Mouse (Mus musculus) midbrain, postnatal 0 days (tissue): ENCODE data around the gene Fam170b. TPM values are rescaled to one million over a fixed set of nuclear protein-coding genes. Genes with fewer than 3 reads are reported as not detected.

ENCODE experiments used
- ATAC-seq: fragments of 200-750 bp; cut with Nextera tagmentation; 2 replicates; pipeline ENCODE4 v1.8.0; 2017; ENCODE audit warnings: moderate number of reproducible peaks, mild to moderate bottlenecking, moderate TSS enrichment, moderate library complexity; ENCODE audit not compliant: low FRiP score
- DNase-seq: peaks from one replicate; pipeline ENCODE4 v3.0.0-alpha.2; 2015; ENCODE audit warnings: low spot score
- H3K27ac ChIP-seq: fragments of 300-500 bp; sonication (generic); 2 replicates; pipeline ENCODE4 v1.5.1; 2014; ENCODE audit warnings: low read depth, mild to moderate bottlenecking, low read length, mixed read lengths
- H3K27me3 ChIP-seq: fragments of 300-500 bp; sonication (generic); 2 replicates; pipeline ENCODE4 v1.6.1; 2014; ENCODE audit warnings: low read length, control low read depth, mixed read lengths; ENCODE audit not compliant: insufficient read depth
- H3K36me3 ChIP-seq: fragments of 300-500 bp; sonication (generic); 2 replicates; pipeline ENCODE4 v1.6.1; 2014; ENCODE audit warnings: low read length, control low read depth, mixed read lengths; ENCODE audit not compliant: insufficient read depth
- H3K4me1 ChIP-seq: fragments of 300-500 bp; sonication (generic); 2 replicates; pipeline ENCODE4 v1.6.1; 2014; ENCODE audit warnings: mild to moderate bottlenecking, control low read depth, antibody characterized with exemption, low read length, mixed read lengths; ENCODE audit not compliant: insufficient read depth
- H3K4me2 ChIP-seq: fragments of 300-500 bp; sonication (generic); 2 replicates; pipeline ENCODE4 v1.6.1; 2014; ENCODE audit warnings: low read depth, mild to moderate bottlenecking, low read length, mixed read lengths; ENCODE audit not compliant: poor library complexity, severe bottlenecking
- H3K4me3 ChIP-seq: fragments of 300-500 bp; sonication (generic); 2 replicates; pipeline ENCODE4 v1.5.1; 2014; ENCODE audit warnings: low read depth, mild to moderate bottlenecking, low read length, moderate library complexity
- H3K9ac ChIP-seq: fragments of 300-500 bp; sonication (generic); replicated peaks from 2 replicates; pipeline ENCODE4 v1.6.1; 2014; ENCODE audit warnings: mild to moderate bottlenecking, low read length, moderate library complexity, mixed read lengths; ENCODE audit not compliant: poor library complexity, severe bottlenecking
- H3K9me3 ChIP-seq: fragments of 300-500 bp; sonication (generic); 2 replicates; pipeline ENCODE4 v1.6.1; 2016; ENCODE audit warnings: low read length, control low read depth
- CTCF ChIP-seq: IDR thresholded peaks from 2 replicates; pipeline ENCODE4 v1.5.1; 2016; ENCODE audit warnings: antibody characterized with exemption, mild to moderate bottlenecking
- WGBS: fragments of 180-500 bp; shearing (Covaris S2); extraction: QIAGEN DNeasy Blood & Tissue Kit; methylation state at CpG from one replicate; pipeline ENCODE4 v1.1.7; 2014; 5-methylcytosine and 5-hydroxymethylcytosine counted together
- polyA plus RNA-seq: library from polyadenylated mRNA; unstranded; fragments of >200 nt; fragmentation: Nextera tagmentation; extraction: Ambion mirVana; gene quantifications from 2 replicates; pipeline ENCODE4 v1.2.1, GENCODE M21; 2015
- total RNA-seq: library from RNA; depleted of rRNA; stranded (reverse); fragments of >200 nt; gene quantifications from 2 replicates; pipeline ENCODE4 v1.2.3, GENCODE M21; 2014

Fam170b gene
- total and polyA plus RNA-seq, 2 experiments from 2014 or later = not detected

DNA sequence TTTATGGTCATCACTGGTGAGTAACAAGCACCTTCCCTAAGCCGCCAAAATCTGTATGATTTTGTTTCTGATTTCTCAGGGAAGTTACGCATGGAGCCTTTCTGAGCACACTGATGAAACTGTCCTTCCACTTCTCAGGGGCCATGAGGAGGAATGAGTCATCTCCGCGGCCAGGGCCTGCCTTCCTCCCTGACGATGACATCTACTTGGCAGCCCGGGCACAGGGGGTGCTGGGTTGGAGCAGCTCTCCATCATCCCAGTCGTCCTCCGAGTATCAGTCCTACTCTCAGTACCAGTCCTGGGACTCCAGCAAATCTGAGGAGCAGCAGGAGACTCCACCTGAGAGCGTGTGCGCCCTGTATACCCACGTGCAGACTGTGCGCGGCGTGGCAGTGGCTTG, 1.4 kb downstream of the Fam170b start:
- Histone ChIP-seq H3K9ac (no peak overlapping the region), H3K9me3 (no peaks in the 10 kb centered on the region), H3K27me3 (no peaks in the 10 kb centered on the region), H3K4me3 (no peak overlapping the region), H3K27ac (no peak overlapping the region), H3K36me3 (no peaks in the 10 kb centered on the region), H3K4me1 (no peaks in the 10 kb centered on the region), H3K4me2 (no peak overlapping the region)
- WGBS = 90% methylated on average over 14 of the region's 14 CpGs
- DNase-seq = no peak
- TF ChIP-seq CTCF = no peak
- ATAC-seq = no peak

DNA sequence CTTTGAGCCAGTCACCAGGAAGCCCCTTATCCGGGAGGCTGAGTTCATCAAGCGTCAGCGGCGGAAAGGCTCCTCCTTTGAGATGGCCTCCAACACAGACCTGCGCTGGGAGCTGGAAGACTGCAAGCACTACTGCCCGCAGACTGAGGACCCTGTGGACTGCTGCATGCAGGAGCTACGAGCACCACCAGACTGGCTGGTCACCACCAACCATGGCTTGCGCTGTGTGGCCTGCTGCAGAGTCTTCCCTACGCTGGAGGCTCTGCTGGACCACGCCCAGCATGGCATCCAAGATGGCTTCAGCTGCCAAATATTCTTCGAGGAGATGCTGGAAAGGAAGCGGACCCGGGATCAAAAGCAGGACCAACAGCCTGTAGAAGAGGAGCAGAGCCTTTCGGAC, 1.8 kb downstream of the Fam170b start:
- 90% methylated on average over 14 of the region's 14 CpGs for WGBS
- H3K9me3 ChIP-seq = no peaks in the 10 kb centered on the region
- DNase-seq = no peak
- H3K36me3 ChIP-seq = no peaks in the 10 kb centered on the region
- H3K9ac ChIP-seq = no peak overlapping the region
- no peak overlapping the region for H3K4me2 ChIP-seq
- no peak for ATAC-seq
- H3K27ac ChIP-seq = no peak overlapping the region
- no peaks in the 10 kb centered on the region for H3K4me1 ChIP-seq
- no peak for TF ChIP-seq CTCF
- H3K27me3 ChIP-seq = no peaks in the 10 kb centered on the region
- H3K4me3 ChIP-seq = no peak overlapping the region

DNA sequence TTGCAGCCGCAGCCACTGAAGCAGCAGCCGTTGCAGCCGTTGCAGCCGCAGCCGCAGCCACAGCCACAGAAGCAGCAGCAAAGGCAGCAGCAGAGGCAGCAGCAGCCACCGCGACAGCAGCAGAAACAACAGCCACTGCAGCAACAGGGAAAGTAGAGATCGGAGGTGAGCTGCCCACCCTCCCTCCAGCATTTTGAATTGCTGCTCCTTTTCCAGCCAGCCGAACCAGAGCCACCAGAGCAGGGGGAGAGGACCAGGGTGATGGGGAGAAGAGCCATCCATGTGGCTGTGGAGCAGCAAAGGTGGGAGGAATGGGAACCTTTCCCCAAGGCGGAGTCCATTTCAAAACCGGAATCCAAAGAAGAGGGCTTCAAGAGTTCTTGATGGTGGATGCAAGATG, 2.4 kb downstream of the Fam170b start:
- DNase-seq (no peak), ATAC-seq (no peak)
- no peak overlapping the region for H3K9ac ChIP-seq
- H3K4me2 ChIP-seq = no peak overlapping the region
- whole genome bisulfite sequencing = 94% methylated on average over 11 of the region's 11 CpGs
- TF ChIP-seq CTCF = no peak
- no peak overlapping the region for H3K4me3 ChIP-seq
- H3K9me3 ChIP-seq = no peaks in the 10 kb centered on the region
- no peak overlapping the region for H3K27ac ChIP-seq
- H3K36me3 ChIP-seq = no peaks in the 10 kb centered on the region
- no peaks in the 10 kb centered on the region for H3K4me1 ChIP-seq
- no peaks in the 10 kb centered on the region for H3K27me3 ChIP-seq

DNA sequence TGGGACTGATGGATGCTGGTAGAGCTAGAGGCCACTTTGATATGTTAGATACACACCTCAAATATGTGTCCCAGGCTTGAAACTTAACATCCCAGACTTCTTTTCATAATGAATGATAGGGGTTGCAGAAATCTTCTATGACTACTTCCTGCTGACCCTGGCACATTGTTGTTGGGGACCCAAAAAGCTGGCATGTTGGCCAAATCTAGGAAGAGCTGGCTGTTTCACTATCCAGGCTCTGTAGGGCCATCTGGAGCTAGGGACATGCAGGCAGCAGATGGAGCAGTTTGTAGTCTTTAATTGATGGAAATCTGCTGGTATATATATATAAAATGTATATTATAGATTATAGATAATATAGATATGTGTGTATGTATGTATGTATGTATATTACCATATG, 8.3 kb downstream of the Fam170b start:
- no peak overlapping the region for H3K27ac ChIP-seq
- no peak for TF ChIP-seq CTCF
- H3K9ac ChIP-seq = no peak overlapping the region
- H3K4me2 ChIP-seq = no peak overlapping the region
- H3K36me3 ChIP-seq = no peaks in the 10 kb centered on the region
- DNase-seq = no peak
- no peak for ATAC-seq
- H3K27me3 ChIP-seq = no peaks in the 10 kb centered on the region
- no peaks in the 10 kb centered on the region for H3K9me3 ChIP-seq
- H3K4me3 ChIP-seq = no peak overlapping the region
- H3K4me1 ChIP-seq = no peaks in the 10 kb centered on the region

DNA sequence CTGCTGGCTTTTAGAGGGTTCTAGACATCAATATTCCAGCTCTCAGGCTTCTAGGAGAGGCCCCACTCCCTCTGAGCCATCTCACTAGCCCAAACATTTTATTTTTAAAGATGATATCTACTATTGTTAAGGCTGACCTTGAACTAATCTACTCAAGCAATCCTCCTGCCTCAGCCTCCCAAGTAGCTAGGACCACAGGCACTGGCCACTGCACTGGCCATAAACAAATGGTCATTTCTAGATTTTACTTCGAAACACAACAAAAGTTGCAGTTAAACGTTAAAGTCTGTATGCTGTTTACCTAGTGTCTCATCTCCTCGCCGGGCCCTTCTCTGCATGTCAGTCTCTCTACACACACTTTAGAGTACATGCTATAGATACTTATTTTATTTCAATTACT, 20.3 kb downstream of the Fam170b start:
- Histone ChIP-seq H3K27ac (no peak overlapping the region), H3K4me1 (0 out of 2 replicates have a peak, but pooled peaks cover 3% of the 10 kb centered on the region), H3K4me3 (no peak overlapping the region), H3K9ac (no peak overlapping the region), H3K27me3 (peaks cover 10% of the 10 kb centered on the region; the same call in 1 of the 2 replicates), H3K4me2 (no peak overlapping the region), H3K9me3 (no peaks in the 10 kb centered on the region), H3K36me3 (no peaks in the 10 kb centered on the region)
- TF ChIP-seq CTCF = no peak
- ATAC-seq = no peak
- WGBS = 96% methylated on average over 4 of the region's 4 CpGs
- DNase-seq = no peak

DNA sequence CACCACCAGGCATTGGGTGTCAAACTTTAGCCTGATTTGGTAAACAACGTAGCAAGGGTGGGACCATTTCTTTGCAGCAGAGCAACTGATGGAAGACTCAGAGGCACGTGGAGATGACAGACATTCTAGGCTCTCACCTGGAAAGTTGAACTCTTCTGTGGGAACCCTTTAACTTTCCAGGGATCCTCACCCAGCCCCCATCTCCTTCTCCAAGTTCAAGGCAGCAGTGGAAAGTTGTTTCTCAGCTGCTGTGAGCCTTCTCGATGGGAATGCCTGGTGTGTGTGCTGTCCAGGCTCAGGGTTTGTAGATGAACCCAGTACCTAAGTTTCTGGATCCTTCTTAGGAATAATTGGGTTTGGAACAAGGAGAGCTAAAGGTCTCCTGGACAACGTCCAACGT, 22.5 kb downstream of the Fam170b start:
- H3K9ac ChIP-seq = no peak overlapping the region
- no peak overlapping the region for H3K27ac ChIP-seq
- ATAC-seq = no peak
- H3K9me3 ChIP-seq = no peaks in the 10 kb centered on the region
- peak overlapping the region; percentile 50 for H3K4me3 ChIP-seq
- 0 out of 2 replicates have a peak, but pooled peaks cover 3% of the 10 kb centered on the region for H3K4me1 ChIP-seq
- no peaks in the 10 kb centered on the region for H3K36me3 ChIP-seq
- DNase-seq = no peak
- peak overlapping the region; percentile 98 for H3K4me2 ChIP-seq
- TF ChIP-seq CTCF = no peak
- 44% methylated on average over 5 of the region's 5 CpGs for WGBS
- H3K27me3 ChIP-seq = peaks cover 10% of the 10 kb centered on the region; the same call in 1 of the 2 replicates
